Mouse (Mus musculus): ENCODE data around the gene Lgals3. TPM values are rescaled to one million over a fixed set of nuclear protein-coding genes. Genes with fewer than 3 reads are reported as not detected.

Gene Lgals3
- polyA plus RNA-seq (2014; fragmentation: Illumina TruSeq; extraction: RNeasy Lipid Tissue Mini Kit (QIAGEN cat#74804); ENCODE audit: low read depth, low replicate concordance) = 7.1 TPM

DNA sequence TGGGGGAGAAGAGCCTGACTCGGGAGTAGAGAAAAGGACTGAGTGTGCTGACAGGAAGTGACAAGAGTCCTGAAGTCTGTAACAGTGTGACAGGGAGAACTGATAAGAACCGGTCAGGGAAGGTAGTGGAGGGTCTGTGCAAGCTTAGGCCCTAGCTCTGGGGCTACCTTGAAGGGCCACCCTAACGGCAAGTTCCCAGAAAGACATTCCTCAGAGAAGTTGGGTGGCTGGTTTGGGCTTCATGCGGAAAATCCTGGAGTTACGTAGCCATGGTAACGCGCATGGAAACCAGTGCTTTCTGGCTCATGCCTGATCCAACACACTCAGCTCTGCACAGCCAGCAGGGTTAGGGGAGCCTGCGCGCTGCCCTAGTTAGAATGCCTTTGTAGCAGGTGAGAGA, at the start of gene Lgals3:
Gene Lgals3 (plus strand): TSS at position 291 of the 400 bp plus-strand sequence.

DNA sequence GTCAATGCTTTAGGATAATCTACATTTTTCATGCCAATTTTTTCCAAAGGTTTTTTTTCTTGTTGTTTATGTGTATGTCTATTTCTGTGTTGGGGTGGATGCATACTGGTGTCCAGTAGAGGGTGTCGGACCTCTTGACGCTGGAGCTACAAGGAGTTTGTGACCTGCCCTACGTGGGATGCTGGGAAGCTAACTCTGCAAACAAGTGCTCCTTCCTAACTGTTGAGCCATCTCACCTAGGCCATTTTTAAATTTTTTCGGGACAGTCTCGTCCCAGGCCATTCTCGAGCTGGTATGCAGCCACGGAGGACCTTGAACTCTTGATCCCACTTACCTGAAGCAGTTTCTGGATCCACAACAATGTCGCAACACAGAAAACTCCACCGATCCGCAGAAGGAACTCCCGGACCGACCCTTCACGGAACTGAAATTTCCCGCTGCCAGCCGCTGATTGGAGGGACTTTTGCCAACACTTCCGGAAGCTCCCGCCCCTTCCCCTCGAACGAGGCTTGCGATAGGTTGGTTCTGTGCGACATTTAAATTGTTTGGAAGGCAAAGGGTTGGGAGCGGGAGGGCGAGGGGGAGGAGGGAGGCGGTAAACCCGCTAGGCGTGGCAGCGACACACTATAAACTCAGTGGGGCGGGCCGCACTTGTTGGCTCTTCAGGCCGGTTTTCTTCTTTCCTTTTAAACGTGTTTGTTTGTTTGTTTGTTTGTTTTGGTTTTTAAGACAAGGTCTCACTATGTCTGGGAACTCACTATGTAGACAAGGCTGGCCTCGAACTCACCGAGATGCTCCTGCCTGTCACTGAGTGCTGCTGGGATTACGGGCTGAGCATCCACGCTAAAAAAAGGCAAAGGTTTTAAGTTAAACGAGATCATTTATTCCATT, 50.5 kb downstream of the Lgals3 start, which contains the start of gene Dlgap5:
Gene Dlgap5 (minus strand): TSS at position 633 of the 891 bp plus-strand sequence.

Other genes with a start within 250 kb of the Lgals3 start
- gene Gch1, start 178.3 kb upstream of the Lgals3 start, polyA plus RNA-seq (2014; fragmentation: Illumina TruSeq; extraction: RNeasy Lipid Tissue Mini Kit (QIAGEN cat#74804); ENCODE audit: low read depth, low replicate concordance) = 132 TPM
- gene Wdhd1, start 90.9 kb upstream of the Lgals3 start, polyA plus RNA-seq (2014; fragmentation: Illumina TruSeq; extraction: RNeasy Lipid Tissue Mini Kit (QIAGEN cat#74804); ENCODE audit: low read depth, low replicate concordance) = 5.4 TPM
- gene Socs4, start 90.8 kb upstream of the Lgals3 start, polyA plus RNA-seq (2014; fragmentation: Illumina TruSeq; extraction: RNeasy Lipid Tissue Mini Kit (QIAGEN cat#74804); ENCODE audit: low read depth, low replicate concordance) = 48.0 TPM
- 97.8 TPM for gene Mapk1ip1l, start 69.5 kb upstream of the Lgals3 start, polyA plus RNA-seq (2014; fragmentation: Illumina TruSeq; extraction: RNeasy Lipid Tissue Mini Kit (QIAGEN cat#74804); ENCODE audit: low read depth, low replicate concordance)
- 1.2 TPM for gene Dlgap5, start 50.7 kb downstream of the Lgals3 start, polyA plus RNA-seq (2014; fragmentation: Illumina TruSeq; extraction: RNeasy Lipid Tissue Mini Kit (QIAGEN cat#74804); ENCODE audit: low read depth, low replicate concordance)
- gene Fbxo34, start 82.7 kb downstream of the Lgals3 start, polyA plus RNA-seq (2014; fragmentation: Illumina TruSeq; extraction: RNeasy Lipid Tissue Mini Kit (QIAGEN cat#74804); ENCODE audit: low read depth, low replicate concordance) = 9.7 TPM
- 14.9 TPM for gene Atg14, start 202.9 kb downstream of the Lgals3 start, polyA plus RNA-seq (2014; fragmentation: Illumina TruSeq; extraction: RNeasy Lipid Tissue Mini Kit (QIAGEN cat#74804); ENCODE audit: low read depth, low replicate concordance)